Mouse (Mus musculus) heart, embryonic 13.5 days (tissue): ENCODE measurements around the gene Kdm1a. TPM values are rescaled to one million over a fixed set of nuclear protein-coding genes. Genes with fewer than 3 reads are reported as not detected.

Experiments
- ATAC-seq: fragments of 200-750 bp; cut with Nextera tagmentation; 2 replicates; pipeline ENCODE4 v1.8.0; 2017; ENCODE audit warnings: moderate TSS enrichment; ENCODE audit not compliant: insufficient number of reproducible peaks, low FRiP score, low TSS enrichment; ENCODE audit errors: extremely low read depth
- H3K27ac ChIP-seq: fragments of 300-500 bp; sonication (generic); replicated peaks from 2 replicates; pipeline ENCODE4 v1.5.1; 2015; ENCODE audit warnings: moderate library complexity, mild to moderate bottlenecking, inconsistent platforms
- H3K27me3 ChIP-seq: fragments of 300-500 bp; sonication (generic); replicated peaks from 2 replicates; pipeline ENCODE4 v1.6.1; 2015; ENCODE audit warnings: mild to moderate bottlenecking, inconsistent platforms
- H3K36me3 ChIP-seq: fragments of 300-500 bp; sonication (generic); 2 replicates; pipeline ENCODE4 v1.6.1; 2015; ENCODE audit warnings: mild to moderate bottlenecking, inconsistent platforms
- H3K4me1 ChIP-seq: fragments of 300-500 bp; sonication (generic); 2 replicates; pipeline ENCODE4 v1.6.1; 2015; ENCODE audit warnings: inconsistent platforms
- H3K4me2 ChIP-seq: fragments of 300-500 bp; sonication (generic); 2 replicates; pipeline ENCODE4 v1.6.1; 2015; ENCODE audit warnings: inconsistent platforms, mild to moderate bottlenecking, moderate library complexity
- H3K4me3 ChIP-seq: fragments of 300-500 bp; sonication (generic); 2 replicates; pipeline ENCODE4 v1.5.1; 2015; ENCODE audit warnings: moderate library complexity, mild to moderate bottlenecking, inconsistent platforms
- H3K9ac ChIP-seq: fragments of 300-500 bp; sonication (generic); 2 replicates; pipeline ENCODE4 v1.6.1; 2015; ENCODE audit warnings: inconsistent platforms, mild to moderate bottlenecking, moderate library complexity
- H3K9me3 ChIP-seq: fragments of 300-500 bp; sonication (generic); 2 replicates; pipeline ENCODE4 v1.6.1; 2016; ENCODE audit warnings: inconsistent platforms
- WGBS: fragments of 180-500 bp; shearing (Covaris S2); methylation state at CpG from one replicate; pipeline ENCODE4 v1.1.7; 2015; ENCODE audit warnings: mixed read lengths; 5-methylcytosine and 5-hydroxymethylcytosine counted together
- polyA plus RNA-seq: library from polyadenylated mRNA; unstranded; fragments of >200 nt; fragmentation: Nextera tagmentation; extraction: Ambion mirVana; gene quantifications from 2 replicates; pipeline ENCODE4 v1.2.1, GENCODE M21; 2015

Gene Kdm1a
- polyA plus RNA-seq, 1 experiment from 2014 or later = 27.5 TPM

DNA sequence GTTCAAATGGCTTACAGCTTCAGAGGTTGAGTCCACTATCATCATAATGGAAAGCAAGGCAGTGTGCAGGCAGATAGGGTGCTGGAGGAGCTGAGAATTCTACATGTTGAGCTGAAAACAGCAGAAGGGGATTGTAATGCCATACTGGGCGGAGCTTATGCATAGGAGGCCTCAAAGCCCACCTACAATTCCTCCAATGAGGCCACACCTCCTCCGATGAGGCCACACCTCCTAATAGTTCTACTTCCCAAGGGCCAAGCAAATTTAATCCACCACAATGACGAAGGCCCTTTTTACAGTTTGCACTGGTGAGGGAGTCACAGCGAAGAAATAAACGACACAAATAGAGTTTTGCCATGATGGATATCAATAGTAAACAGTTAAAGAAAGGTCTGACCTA, 34.0 kb upstream of the Kdm1a start:
- H3K4me1 ChIP-seq = peaks cover 26% of the 10 kb centered on the region
- no peak overlapping the region for H3K4me3 ChIP-seq
- WGBS = 52% methylated on average over 5 of the region's 5 CpGs
- no peaks in the 10 kb centered on the region for H3K36me3 ChIP-seq
- no peak overlapping the region for H3K9ac ChIP-seq
- H3K9me3 ChIP-seq = no peaks in the 10 kb centered on the region
- ATAC-seq = no peak
- peaks cover 62% of the 10 kb centered on the region for H3K27me3 ChIP-seq
- H3K27ac ChIP-seq = no peak overlapping the region
- H3K4me2 ChIP-seq = no peak overlapping the region

DNA sequence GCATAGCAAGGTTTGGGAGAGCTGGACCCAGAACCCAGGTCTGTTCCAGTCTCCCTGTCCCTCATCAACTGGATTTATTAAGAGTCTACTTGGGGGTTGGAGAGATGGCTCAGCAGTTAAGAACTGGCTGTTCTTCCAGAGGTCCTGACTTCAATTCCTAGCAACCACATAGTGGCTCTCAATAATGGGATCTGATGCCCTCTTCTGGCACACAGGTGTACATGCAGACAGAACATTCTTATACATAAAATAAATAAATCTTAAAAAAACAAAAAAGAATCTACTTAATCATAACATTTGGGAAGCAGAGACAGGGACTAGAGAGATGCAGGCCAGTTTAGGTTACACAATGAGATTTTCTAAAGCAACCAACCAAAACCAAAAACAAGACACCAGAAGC, 33.5 kb upstream of the Kdm1a start:
- no peaks in the 10 kb centered on the region for H3K36me3 ChIP-seq
- no peak overlapping the region for H3K9ac ChIP-seq
- no peak overlapping the region for H3K4me2 ChIP-seq
- H3K27me3 ChIP-seq = peaks cover 60% of the 10 kb centered on the region
- H3K4me1 ChIP-seq = peaks cover 31% of the 10 kb centered on the region
- H3K4me3 ChIP-seq = no peak overlapping the region
- ATAC-seq = no peak
- H3K9me3 ChIP-seq = no peaks in the 10 kb centered on the region
- no peak overlapping the region for H3K27ac ChIP-seq

DNA sequence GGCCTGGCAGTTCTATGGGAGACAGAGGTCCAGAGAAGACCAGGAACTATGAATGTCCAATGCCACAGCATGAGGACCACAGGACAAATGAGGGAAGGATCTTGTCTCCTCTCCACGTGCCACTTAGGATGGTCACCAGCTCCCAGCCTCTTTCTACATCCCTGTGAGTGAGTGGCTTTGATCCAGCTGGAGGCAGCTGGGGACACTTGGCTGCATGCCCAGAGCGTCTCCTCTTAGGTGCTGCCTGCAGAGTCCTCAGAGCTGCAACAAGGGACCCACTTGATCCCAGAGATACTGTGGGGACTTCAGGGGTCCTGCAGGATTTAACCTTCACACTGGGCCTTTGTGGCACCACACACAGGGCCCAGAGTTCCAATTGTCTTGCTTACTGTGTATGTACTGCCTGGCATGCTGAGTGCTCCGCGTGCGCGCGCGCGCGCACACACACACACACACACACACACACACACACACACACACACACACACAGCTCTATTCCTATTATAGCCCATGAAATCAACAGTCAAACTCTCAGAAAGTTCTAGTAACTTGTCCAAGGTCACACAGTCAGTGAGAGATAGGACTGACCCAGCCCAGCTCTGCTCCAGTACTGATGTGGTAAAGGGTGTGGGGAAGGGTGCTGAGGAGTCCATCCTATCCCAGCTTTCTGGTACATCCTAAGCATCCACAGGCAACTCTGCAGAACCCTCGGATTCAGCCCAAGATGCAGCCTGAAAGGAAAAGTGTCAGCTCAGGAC, 28.9 kb upstream of the Kdm1a start:
- peak; percentile 28; the same call in 1 of the 2 replicates for ATAC-seq
- no peak overlapping the region for H3K4me3 ChIP-seq
- 76% methylated on average over 11 of the region's 11 CpGs for WGBS
- H3K36me3 ChIP-seq = no peaks in the 10 kb centered on the region
- H3K4me2 ChIP-seq = no peak overlapping the region
- no peak overlapping the region for H3K27ac ChIP-seq
- H3K9me3 ChIP-seq = no peaks in the 10 kb centered on the region
- no peak overlapping the region for H3K9ac ChIP-seq
- H3K27me3 ChIP-seq = peaks cover 16% of the 10 kb centered on the region
- H3K4me1 ChIP-seq = peaks cover 13% of the 10 kb centered on the region

DNA sequence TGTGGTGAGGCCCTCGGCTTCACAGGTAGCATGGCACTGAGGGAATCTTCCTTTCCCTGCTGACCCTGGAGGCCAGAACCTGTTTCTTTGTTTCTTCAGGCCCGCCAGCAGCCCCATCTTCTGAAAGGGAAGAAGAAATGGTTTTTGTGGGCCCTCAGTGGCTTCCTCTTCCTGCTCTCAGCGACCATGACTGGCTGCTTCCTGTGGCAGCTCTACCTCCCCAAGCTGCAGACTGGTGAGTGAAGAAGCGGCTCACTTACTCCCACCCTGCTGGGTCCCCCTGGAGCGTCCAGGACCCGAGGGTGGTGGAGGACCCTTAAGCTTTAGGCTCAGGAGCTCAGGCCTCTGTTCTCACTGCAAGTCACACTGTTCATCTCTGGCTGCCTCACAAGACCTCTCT, 24.1 kb upstream of the Kdm1a start:
- Histone ChIP-seq H3K4me1 (peaks cover 9% of the 10 kb centered on the region), H3K4me2 (no peak overlapping the region), H3K4me3 (no peak overlapping the region), H3K9me3 (no peaks in the 10 kb centered on the region), H3K9ac (no peak overlapping the region), H3K36me3 (no peaks in the 10 kb centered on the region), H3K27me3 (peaks cover 23% of the 10 kb centered on the region), H3K27ac (no peak overlapping the region)
- WGBS = 56% methylated on average over 6 of the region's 6 CpGs
- ATAC-seq = no peak

DNA sequence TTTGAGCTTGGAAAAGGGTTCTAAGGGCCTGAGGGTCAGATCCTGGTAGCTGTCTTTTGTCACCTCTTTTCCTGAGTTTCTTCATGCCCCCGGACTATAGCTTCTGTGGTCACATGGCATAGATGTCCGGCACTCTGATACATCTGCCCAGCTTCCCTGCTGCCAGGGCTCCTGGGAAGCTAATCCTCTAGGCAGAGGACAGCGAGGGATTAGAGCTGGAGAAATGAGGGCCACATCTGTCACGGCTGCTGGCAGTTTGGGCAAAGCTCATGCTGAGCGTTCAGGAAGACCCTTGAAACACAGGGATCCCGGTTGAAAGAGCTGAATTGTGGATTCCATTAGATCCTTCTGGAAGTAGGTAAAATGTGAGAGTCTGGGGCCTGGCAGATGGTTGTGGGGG, 19.9 kb upstream of the Kdm1a start, which contains the start of gene Lactbl1:
Lactbl1 (plus strand) TSS at position 234 of the 400 bp plus-strand sequence.
- Histone ChIP-seq H3K36me3 (no peaks in the 10 kb centered on the region), H3K4me2 (no peak within 1 kb of the TSS), H3K4me1 (no peaks in the 10 kb centered on the region), H3K9ac (no peak within 1 kb of the TSS), H3K27me3 (peaks cover 24% of the 10 kb centered on the region), H3K27ac (no peak within 1 kb of the TSS), H3K9me3 (no peaks in the 10 kb centered on the region), H3K4me3 (no peak within 1 kb of the TSS)
- ATAC-seq = no peak
- 45% methylated on average over 6 of the region's 6 CpGs for WGBS

DNA sequence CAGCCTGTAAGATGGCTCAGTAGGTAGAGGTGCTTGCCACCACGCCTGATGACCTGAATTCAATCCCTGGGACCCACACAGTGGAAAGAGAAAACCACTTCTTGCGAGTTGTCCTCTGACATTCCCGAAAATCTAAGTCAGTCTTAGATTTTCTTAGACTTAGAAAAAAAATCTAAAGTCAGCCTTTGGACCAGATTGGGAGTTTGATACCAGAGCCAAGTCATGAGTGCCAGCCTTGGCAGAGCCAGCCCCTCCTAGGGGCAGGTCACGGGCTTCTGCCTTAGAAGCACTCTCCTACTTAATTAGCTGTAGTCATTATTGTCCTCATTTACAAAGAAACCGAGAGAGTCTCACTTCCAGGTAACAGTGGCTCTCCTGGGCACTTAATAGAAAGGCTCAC, 19.4 kb upstream of the Kdm1a start:
- Histone ChIP-seq H3K36me3 (no peaks in the 10 kb centered on the region), H3K27me3 (peaks cover 24% of the 10 kb centered on the region)

DNA sequence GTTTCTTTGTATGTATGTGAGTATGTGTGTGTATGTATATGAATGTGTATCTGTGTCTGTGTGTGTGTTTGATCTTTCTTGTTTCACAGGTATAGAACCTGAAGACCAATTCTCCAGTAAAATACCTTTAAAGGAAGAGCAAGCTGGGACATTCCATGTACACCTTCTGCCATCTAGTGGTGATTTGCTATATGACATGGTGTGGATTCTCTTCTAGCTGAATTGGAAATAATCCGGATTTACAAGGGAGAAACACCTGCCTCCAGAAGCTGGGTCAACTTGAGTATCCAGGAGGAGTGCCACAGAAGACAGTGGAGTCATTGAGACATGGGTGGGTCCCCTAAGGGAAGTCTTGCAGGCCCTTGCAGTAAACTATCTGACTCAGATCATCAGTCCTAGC, 18.8 kb upstream of the Kdm1a start:
- H3K4me2 ChIP-seq = no peak overlapping the region
- no peak overlapping the region for H3K27ac ChIP-seq
- no peaks in the 10 kb centered on the region for H3K36me3 ChIP-seq
- no peaks in the 10 kb centered on the region for H3K9me3 ChIP-seq
- no peaks in the 10 kb centered on the region for H3K4me1 ChIP-seq
- peaks cover 24% of the 10 kb centered on the region for H3K27me3 ChIP-seq
- WGBS = 0% methylated on average over 1 of the region's 1 CpGs
- H3K9ac ChIP-seq = no peak overlapping the region
- H3K4me3 ChIP-seq = no peak overlapping the region
- no peak for ATAC-seq

More for the DNA sequence above, 19.4 kb upstream of the Kdm1a start:
- WGBS = 52% methylated on average over 5 of the region's 5 CpGs
- Histone ChIP-seq H3K9ac (no peak overlapping the region), H3K27ac (no peak overlapping the region), H3K4me1 (no peaks in the 10 kb centered on the region), H3K4me2 (no peak overlapping the region), H3K4me3 (no peak overlapping the region), H3K9me3 (no peaks in the 10 kb centered on the region)
- ATAC-seq = no peak

DNA sequence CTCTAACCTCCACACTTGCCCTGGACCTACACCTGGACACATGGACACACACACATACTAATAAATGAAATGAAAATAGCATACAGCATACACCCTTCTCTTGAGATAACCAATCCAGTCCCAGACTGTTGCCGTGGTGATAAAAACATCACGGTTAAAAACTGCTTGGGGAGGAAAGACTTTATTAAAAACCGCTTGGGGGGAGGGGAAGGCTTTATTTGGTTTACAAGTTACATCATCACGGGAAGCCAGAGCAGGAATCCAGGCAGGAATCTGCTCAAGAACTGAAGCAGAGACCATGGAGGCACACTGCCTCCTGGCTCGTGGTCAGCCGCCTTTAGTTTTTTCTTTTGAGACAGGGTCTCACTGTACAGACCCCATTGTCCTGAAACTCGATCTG, 11.1 kb upstream of the Kdm1a start:
- Histone ChIP-seq H3K9me3 (no peaks in the 10 kb centered on the region), H3K27me3 (no peaks in the 10 kb centered on the region), H3K4me2 (no peak overlapping the region), H3K27ac (no peak overlapping the region), H3K4me1 (no peaks in the 10 kb centered on the region), H3K36me3 (no peaks in the 10 kb centered on the region), H3K9ac (no peak overlapping the region), H3K4me3 (no peak overlapping the region)
- no peak for ATAC-seq
- WGBS = 50% methylated on average over 7 of the region's 7 CpGs

DNA sequence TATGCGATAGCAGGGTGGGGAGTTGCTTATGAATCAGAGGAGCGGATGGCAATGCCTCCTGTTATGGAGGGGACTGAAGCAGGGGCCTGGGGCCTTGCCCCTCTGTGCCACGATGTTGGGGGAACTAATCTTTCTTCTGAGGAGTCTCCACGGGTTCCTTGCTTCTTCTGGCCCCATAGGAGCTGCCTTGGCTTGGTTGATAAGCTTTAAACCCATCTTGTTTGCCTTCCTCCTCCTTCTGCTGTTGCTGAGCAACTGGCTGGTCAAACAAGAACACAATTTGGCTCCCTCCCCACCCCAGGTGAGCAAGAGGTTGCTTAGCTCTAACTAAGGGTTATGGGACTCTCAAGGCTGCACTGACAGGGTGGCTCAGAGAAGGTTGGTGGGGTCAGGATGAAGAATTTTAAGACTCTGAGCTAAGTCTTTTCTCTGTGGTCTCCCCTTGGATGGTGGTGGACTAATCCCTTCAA, 7.9 kb upstream of the Kdm1a start, which contains the start of gene Tex46:
Tex46 (plus strand) TSS at position 51 of the 470 bp plus-strand sequence.
- H3K36me3 ChIP-seq = no peaks in the 10 kb centered on the region
- WGBS = 53% methylated on average over 4 of the region's 4 CpGs
- no peak for ATAC-seq
- H3K27me3 ChIP-seq = no peaks in the 10 kb centered on the region
- H3K4me2 ChIP-seq = no peak within 1 kb of the TSS
- H3K27ac ChIP-seq = no peak within 1 kb of the TSS
- no peaks in the 10 kb centered on the region for H3K9me3 ChIP-seq
- no peak within 1 kb of the TSS for H3K9ac ChIP-seq
- H3K4me1 ChIP-seq = no peaks in the 10 kb centered on the region
- no peak within 1 kb of the TSS for H3K4me3 ChIP-seq

DNA sequence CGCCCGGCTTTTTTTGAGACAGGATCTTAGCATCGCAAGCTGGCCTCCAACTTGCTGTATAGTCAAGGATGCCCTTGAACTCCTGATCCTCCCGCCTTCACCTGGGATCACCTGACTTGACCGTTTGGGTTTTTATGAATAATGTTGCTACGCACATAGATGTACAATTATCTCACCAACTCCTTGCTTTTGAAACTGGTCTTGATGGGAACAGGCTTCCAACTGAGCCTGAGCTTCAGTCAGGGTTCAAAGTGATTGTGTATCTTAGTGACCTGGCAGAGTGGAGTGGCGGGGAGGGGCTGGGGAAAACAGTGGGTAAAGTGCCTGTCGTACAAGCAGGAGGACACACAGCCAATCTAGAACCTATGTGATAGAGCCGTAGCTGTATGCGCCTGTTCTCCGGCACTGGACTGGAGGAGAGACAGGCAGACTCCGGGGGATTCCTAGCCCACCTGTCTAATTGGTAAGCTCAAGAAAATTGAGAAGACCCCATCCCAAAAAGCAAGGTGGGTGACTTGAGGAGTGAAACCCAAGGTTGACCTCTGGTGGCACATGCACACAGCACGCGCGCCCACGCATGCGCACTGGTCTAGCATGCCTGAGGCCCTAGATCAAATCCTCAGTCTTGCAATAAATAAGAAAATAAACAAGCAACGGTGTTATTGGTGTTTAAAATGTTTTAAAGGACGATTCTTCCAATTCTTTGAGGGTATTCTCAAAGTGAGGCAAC, 3.4 kb upstream of the Kdm1a start:
- Histone ChIP-seq H3K4me2 (no peak overlapping the region), H3K9ac (no peak overlapping the region), H3K9me3 (no peaks in the 10 kb centered on the region), H3K4me3 (no peak overlapping the region), H3K27me3 (no peaks in the 10 kb centered on the region), H3K36me3 (no peaks in the 10 kb centered on the region), H3K4me1 (peaks cover 5% of the 10 kb centered on the region), H3K27ac (no peak overlapping the region)
- WGBS = 82% methylated on average over 19 of the region's 19 CpGs
- no peak for ATAC-seq

DNA sequence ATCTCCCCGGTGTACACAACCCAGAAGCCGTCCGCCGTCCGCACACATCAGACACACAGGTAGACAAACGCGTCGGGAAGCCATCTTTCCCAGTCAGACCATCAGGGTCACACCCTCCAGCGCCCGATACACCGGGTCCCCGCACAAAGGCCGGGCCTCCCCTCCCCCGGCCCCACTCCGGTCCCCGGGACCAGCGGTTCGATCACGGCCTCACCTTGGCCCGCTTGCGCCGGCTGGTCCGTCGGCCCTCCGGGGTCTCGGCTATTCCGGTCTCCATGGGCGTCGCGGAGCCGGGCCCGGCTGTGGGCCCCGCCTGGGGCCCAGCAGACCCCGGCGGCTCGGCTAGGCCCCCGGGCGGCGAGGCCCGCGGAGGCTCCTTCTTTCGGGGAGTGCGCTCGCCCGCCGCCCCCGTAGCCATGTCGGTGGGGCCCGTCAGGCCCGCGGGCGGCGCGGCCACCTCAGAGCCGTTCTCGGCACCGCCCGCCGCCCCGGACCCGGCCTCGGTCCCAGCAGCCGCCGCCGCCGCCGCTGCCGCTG, 437 bp downstream of the Kdm1a start:
- Histone ChIP-seq H3K4me2 (peak overlapping the region; percentile 74), H3K9me3 (no peaks in the 10 kb centered on the region), H3K9ac (peak overlapping the region; percentile 100), H3K36me3 (no peaks in the 10 kb centered on the region), H3K27me3 (no peaks in the 10 kb centered on the region), H3K27ac (peak overlapping the region; percentile 90), H3K4me3 (peak overlapping the region; percentile 98), H3K4me1 (peaks cover 22% of the 10 kb centered on the region)
- under 1% methylated on average over 50 of the region's 68 CpGs for WGBS
- ATAC-seq = peak; percentile 67
